Mouse (Mus musculus): ENCODE measurements around the gene Fbxw5. TPM values are rescaled to one million over a fixed set of nuclear protein-coding genes. Genes with fewer than 3 reads are reported as not detected.
"Not testable (repeated sequence)": the region's sequence is repeated elsewhere in the genome, so short reads cannot be mapped to it uniquely, and the experiment has no call there.

Gene Fbxw5
- polyA plus RNA-seq, 1 experiment from 2014 or later = 88.3 TPM

- Histone ChIP-seq H3K9me3 (ENCODE audit: control insufficient read depth, low read length) (no peaks in the 10 kb centered on the region), H3K4me1 (ENCODE audit: control insufficient read depth, insufficient read depth, low read length) (peaks cover 5% of the 10 kb centered on the region), H3K27ac (ENCODE audit: low read depth, low read length) (no peak overlapping the region), H3K36me3 (ENCODE audit: control insufficient read depth, insufficient read depth, low read length) (no peaks in the 10 kb centered on the region), H3K4me3 (ENCODE audit: low read depth, low read length) (no peak overlapping the region), H3K9ac (ENCODE audit: low read length) (no peak overlapping the region), H3K4me2 (ENCODE audit: low read depth) (no peak overlapping the region), H3K27me3 (ENCODE audit: control insufficient read depth, insufficient read depth, low read length) (no peaks in the 10 kb centered on the region)
- DNase-seq (ENCODE audit: low spot score) (no peak), ATAC-seq (ENCODE audit: insufficient read depth, low FRiP score, low TSS enrichment) (no peak)
- 80% methylated on average over 9 of the region's 9 CpGs for WGBS
These were observed 48.8 kb downstream of the Fbxw5 start for GRCm38 (mm10) chr2:25549021-25549991.

GRCm38 (mm10) chr2:25551186-25551585 is 50.6 kb downstream of the Fbxw5 start:
- no peak overlapping the region for H3K4me2 ChIP-seq (ENCODE audit: low read depth)
- H3K9ac ChIP-seq (ENCODE audit: low read length) = no peak overlapping the region
- no peaks in the 10 kb centered on the region for H3K9me3 ChIP-seq (ENCODE audit: control insufficient read depth, low read length)
- no peaks in the 10 kb centered on the region for H3K36me3 ChIP-seq (ENCODE audit: control insufficient read depth, insufficient read depth, low read length)
- H3K4me3 ChIP-seq (ENCODE audit: low read depth, low read length) = no peak overlapping the region
- 42% methylated on average over 5 of the region's 5 CpGs for WGBS
- no peaks in the 10 kb centered on the region for H3K27me3 ChIP-seq (ENCODE audit: control insufficient read depth, insufficient read depth, low read length)
- ATAC-seq (ENCODE audit: insufficient read depth, low FRiP score, low TSS enrichment) (no peak), DNase-seq (ENCODE audit: low spot score) (peak; percentile 48)
- no peaks in the 10 kb centered on the region; the same call in 1 of the 2 replicates for H3K4me1 ChIP-seq (ENCODE audit: control insufficient read depth, insufficient read depth, low read length)
- no peak overlapping the region for H3K27ac ChIP-seq (ENCODE audit: low read depth, low read length)

- 88% methylated on average over 4 of the region's 4 CpGs for WGBS
- H3K9ac ChIP-seq (ENCODE audit: low read length); H3K27me3 ChIP-seq (ENCODE audit: control insufficient read depth, insufficient read depth, low read length); H3K27ac ChIP-seq (ENCODE audit: low read depth, low read length); H3K4me3 ChIP-seq (ENCODE audit: low read depth, low read length); ATAC-seq (ENCODE audit: insufficient read depth, low FRiP score, low TSS enrichment); H3K4me2 ChIP-seq (ENCODE audit: low read depth); DNase-seq (ENCODE audit: low spot score); H3K9me3 ChIP-seq (ENCODE audit: control insufficient read depth, low read length); H3K4me1 ChIP-seq (ENCODE audit: control insufficient read depth, insufficient read depth, low read length); H3K36me3 ChIP-seq (ENCODE audit: control insufficient read depth, insufficient read depth, low read length): not testable (repeated sequence)
These were observed 52.7 kb downstream of the Fbxw5 start for GRCm38 (mm10) chr2:25553171-25553786.

Other genes starting within 250 kb of the Fbxw5 start
- 11.4 and 13.0 TPM in 2 replicates for gene Tmem203, start 245.3 kb upstream of the Fbxw5 start, polyA plus RNA-seq (2014; fragmentation: Nextera tagmentation; extraction: Ambion mirVana)
- gene Tprn, start 238.1 kb upstream of the Fbxw5 start, polyA plus RNA-seq (2014; fragmentation: Nextera tagmentation; extraction: Ambion mirVana) = 4.0 and 5.3 TPM in 2 replicates
- gene Ssna1, start 228.3 kb upstream of the Fbxw5 start, polyA plus RNA-seq (2014; fragmentation: Nextera tagmentation; extraction: Ambion mirVana) = 217 and 227 TPM in 2 replicates
- 120 and 128 TPM in 2 replicates for gene Anapc2, start 228.3 kb upstream of the Fbxw5 start, polyA plus RNA-seq (2014; fragmentation: Nextera tagmentation; extraction: Ambion mirVana)
- not detected in 2 replicates for gene Tmem210, start 212.6 kb upstream of the Fbxw5 start, polyA plus RNA-seq (2014; fragmentation: Nextera tagmentation; extraction: Ambion mirVana)
- not detected in 2 replicates for gene Lrrc26, start 210.8 kb upstream of the Fbxw5 start, polyA plus RNA-seq (2014; fragmentation: Nextera tagmentation; extraction: Ambion mirVana)
- 2.5 and 3.7 TPM in 2 replicates for gene Grin1, start 181.6 kb upstream of the Fbxw5 start, polyA plus RNA-seq (2014; fragmentation: Nextera tagmentation; extraction: Ambion mirVana)
- gene Man1b1, start 168.4 kb upstream of the Fbxw5 start, polyA plus RNA-seq (2014; fragmentation: Nextera tagmentation; extraction: Ambion mirVana) = 65.8 and 87.4 TPM in 2 replicates
- 16.2 and 20.6 TPM in 2 replicates for gene Dpp7, start 144.4 kb upstream of the Fbxw5 start, polyA plus RNA-seq (2014; fragmentation: Nextera tagmentation; extraction: Ambion mirVana)
- 5.1 and 7.0 TPM in 2 replicates for gene Uap1l1, start 135.1 kb upstream of the Fbxw5 start, polyA plus RNA-seq (2014; fragmentation: Nextera tagmentation; extraction: Ambion mirVana)
- gene Sapcd2, start 128.4 kb upstream of the Fbxw5 start, polyA plus RNA-seq (2014; fragmentation: Nextera tagmentation; extraction: Ambion mirVana) = 49.2 and 53.7 TPM in 2 replicates
- 0.12 TPM in 1 of 2 replicates, not detected in the other for gene Entpd2, start 104.9 kb upstream of the Fbxw5 start, polyA plus RNA-seq (2014; fragmentation: Nextera tagmentation; extraction: Ambion mirVana)
- 133 TPM in 2 replicates for gene Npdc1, start 101.4 kb upstream of the Fbxw5 start, polyA plus RNA-seq (2014; fragmentation: Nextera tagmentation; extraction: Ambion mirVana)
- 0.11 TPM in 1 of 2 replicates, not detected in the other for gene Fut7, start 77.5 kb upstream of the Fbxw5 start, polyA plus RNA-seq (2014; fragmentation: Nextera tagmentation; extraction: Ambion mirVana)
- 5.0 and 5.6 TPM in 2 replicates for gene Abca2, start 72.0 kb upstream of the Fbxw5 start, polyA plus RNA-seq (2014; fragmentation: Nextera tagmentation; extraction: Ambion mirVana)
- 0.72 and 0.89 TPM in 2 replicates for gene Clic3, start 43.9 kb upstream of the Fbxw5 start, polyA plus RNA-seq (2014; fragmentation: Nextera tagmentation; extraction: Ambion mirVana)
- gene Paxx, start 39.7 kb upstream of the Fbxw5 start, polyA plus RNA-seq (2014; fragmentation: Nextera tagmentation; extraction: Ambion mirVana) = 22.0 and 26.3 TPM in 2 replicates
- gene Ptgds, start 30.7 kb upstream of the Fbxw5 start, polyA plus RNA-seq (2014; fragmentation: Nextera tagmentation; extraction: Ambion mirVana) = 0.43 TPM in 1 of 2 replicates, not detected in the other
- not detected in 2 replicates for gene Lcn12, start 6.8 kb upstream of the Fbxw5 start, polyA plus RNA-seq (2014; fragmentation: Nextera tagmentation; extraction: Ambion mirVana)
- 4.4 and 5.1 TPM in 2 replicates for gene C8g, start 969 bp downstream of the Fbxw5 start, polyA plus RNA-seq (2014; fragmentation: Nextera tagmentation; extraction: Ambion mirVana)
- gene Traf2, start 46.2 kb downstream of the Fbxw5 start, polyA plus RNA-seq (2014; fragmentation: Nextera tagmentation; extraction: Ambion mirVana) = 29.5 and 34.7 TPM in 2 replicates
- 340 and 345 TPM in 2 replicates for gene Edf1, start 57.1 kb downstream of the Fbxw5 start, polyA plus RNA-seq (2014; fragmentation: Nextera tagmentation; extraction: Ambion mirVana)
- gene Mamdc4, start 74.1 kb downstream of the Fbxw5 start, polyA plus RNA-seq (2014; fragmentation: Nextera tagmentation; extraction: Ambion mirVana) = 1.5 and 4.4 TPM in 2 replicates
- 161 and 167 TPM in 2 replicates for gene Phpt1, start 74.5 kb downstream of the Fbxw5 start, polyA plus RNA-seq (2014; fragmentation: Nextera tagmentation; extraction: Ambion mirVana)
- gene Ajm1, start 81.0 kb downstream of the Fbxw5 start, polyA plus RNA-seq (2014; fragmentation: Nextera tagmentation; extraction: Ambion mirVana) = 0.19 and 0.46 TPM in 2 replicates
- gene Rabl6, start 107.8 kb downstream of the Fbxw5 start, polyA plus RNA-seq (2014; fragmentation: Nextera tagmentation; extraction: Ambion mirVana) = 62.3 and 64.4 TPM in 2 replicates
- 0.20 and 0.30 TPM in 2 replicates for gene Ccdc183, start 116.9 kb downstream of the Fbxw5 start, polyA plus RNA-seq (2014; fragmentation: Nextera tagmentation; extraction: Ambion mirVana)
- 18.0 and 20.5 TPM in 2 replicates for gene Tmem141, start 121.3 kb downstream of the Fbxw5 start, polyA plus RNA-seq (2014; fragmentation: Nextera tagmentation; extraction: Ambion mirVana)
- 0.96 and 1.5 TPM in 2 replicates for gene Fcna, start 127.3 kb downstream of the Fbxw5 start, polyA plus RNA-seq (2014; fragmentation: Nextera tagmentation; extraction: Ambion mirVana)
- gene Lcn8, start 152.4 kb downstream of the Fbxw5 start, polyA plus RNA-seq (2014; fragmentation: Nextera tagmentation; extraction: Ambion mirVana) = not detected in 2 replicates
- gene Lcn5, start 157.2 kb downstream of the Fbxw5 start, polyA plus RNA-seq (2014; fragmentation: Nextera tagmentation; extraction: Ambion mirVana) = not detected in 2 replicates
- gene Lcn6, start 176.0 kb downstream of the Fbxw5 start, polyA plus RNA-seq (2014; fragmentation: Nextera tagmentation; extraction: Ambion mirVana) = not detected in 2 replicates
- not detected in 2 replicates for gene Lcn10, start 182.0 kb downstream of the Fbxw5 start, polyA plus RNA-seq (2014; fragmentation: Nextera tagmentation; extraction: Ambion mirVana)
- not detected in 2 replicates for gene Obp2a, start 199.3 kb downstream of the Fbxw5 start, polyA plus RNA-seq (2014; fragmentation: Nextera tagmentation; extraction: Ambion mirVana)
- gene Bmyc, start 206.0 kb downstream of the Fbxw5 start, polyA plus RNA-seq (2014; fragmentation: Nextera tagmentation; extraction: Ambion mirVana) = 64.5 and 68.2 TPM in 2 replicates
- gene Obp2b, start 236.3 kb downstream of the Fbxw5 start, polyA plus RNA-seq (2014; fragmentation: Nextera tagmentation; extraction: Ambion mirVana) = not detected in 2 replicates

Data from neural tube, embryonic 11.5 days (tissue).